Mouse (Mus musculus) megakaryocyte, embryonic 14.5 days (primary cell): ENCODE results near the gene Rpl23. TPM values are rescaled to one million over a fixed set of nuclear protein-coding genes. Genes with fewer than 3 reads are reported as not detected.

ENCODE experiments used
- H3K27me3 ChIP-seq: replicated peaks from 2 replicates; pipeline ENCODE3; 2012; ENCODE audit warnings: inconsistent platforms
- H3K36me3 ChIP-seq: replicated peaks from 2 replicates; pipeline ENCODE3; 2012; ENCODE audit warnings: low read length, inconsistent platforms, mixed read lengths
- H3K4me1 ChIP-seq: 2 replicates; pipeline ENCODE4 v1.6.1; 2012; ENCODE audit warnings: inconsistent platforms
- H3K4me3 ChIP-seq: replicated peaks from 2 replicates; pipeline ENCODE3; 2012; ENCODE audit warnings: moderate library complexity, mild to moderate bottlenecking, inconsistent platforms
- H3K9me3 ChIP-seq: 2 replicates; pipeline ENCODE4 v1.6.1; 2012; ENCODE audit warnings: inconsistent platforms
- FLI1 ChIP-seq: IDR thresholded peaks from 2 replicates; pipeline ENCODE4 v1.6.1; 2012; ENCODE audit warnings: low read length, inconsistent platforms, mixed read lengths
- GATA1 ChIP-seq: IDR thresholded peaks from 3 replicates; pipeline ENCODE4 v1.6.1; 2012; ENCODE audit warnings: mixed read lengths, low read length, inconsistent platforms, borderline replicate concordance
- polyA plus RNA-seq: library from polyadenylated mRNA; stranded (reverse); fragments of >175 nt; gene quantifications from 2 replicates; pipeline ENCODE4 v1.2.3, GENCODE M21; 2012; ENCODE audit warnings: low replicate concordance; ENCODE audit not compliant: insufficient read depth

Gene Rpl23
- polyA plus RNA-seq, 1 experiment = 294 TPM

DNA sequence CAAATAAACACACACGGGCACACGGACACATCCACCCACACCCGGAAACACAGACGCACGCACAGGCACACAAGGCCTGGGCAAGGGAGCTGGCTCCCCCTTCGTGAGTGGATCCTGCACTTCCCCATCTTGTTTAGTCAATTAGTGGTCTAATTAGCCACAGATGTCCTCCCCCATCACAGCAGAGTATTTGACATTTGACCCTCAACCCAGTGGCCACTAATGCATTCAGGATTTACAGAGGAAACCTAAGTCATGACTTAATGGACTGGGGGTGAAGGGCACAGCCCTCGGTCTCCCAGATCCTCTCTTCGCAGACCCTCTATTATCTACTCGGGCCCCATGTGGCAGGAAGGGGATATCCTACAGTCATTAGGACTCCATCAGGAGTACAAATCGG is 48.5 kb downstream of the Rpl23 start:
- no peak for TF ChIP-seq FLI1
- TF ChIP-seq GATA1 = no peak
- Histone ChIP-seq H3K4me3 (peak overlapping the region; percentile 74), H3K36me3 (peaks cover 74% of the 10 kb centered on the region), H3K9me3 (no peaks in the 10 kb centered on the region), H3K4me1 (peaks cover 91% of the 10 kb centered on the region), H3K27me3 (no peaks in the 10 kb centered on the region)

DNA sequence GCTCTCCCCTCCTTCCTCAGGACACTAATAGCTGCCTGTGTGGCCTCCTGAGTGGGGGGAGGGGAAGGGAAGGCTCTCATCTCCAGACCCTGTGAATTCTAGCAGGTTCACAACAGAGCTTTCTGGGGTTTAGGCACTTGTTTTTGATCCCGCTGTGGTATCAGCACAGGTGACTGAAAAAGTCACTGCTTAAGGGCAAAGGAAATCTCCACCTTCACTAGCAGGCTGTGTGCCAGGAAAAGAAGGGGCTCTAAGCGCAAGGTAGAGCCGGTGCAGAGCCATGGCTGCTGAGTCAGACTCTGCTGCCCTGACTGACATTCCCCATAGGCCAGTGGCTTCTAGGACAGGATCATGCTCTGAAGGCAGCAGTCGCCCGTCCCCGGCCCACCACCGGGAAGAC is 53.5 kb downstream of the Rpl23 start:
- H3K4me1 ChIP-seq = peaks cover 93% of the 10 kb centered on the region
- peak overlapping the region; percentile 90 for H3K4me3 ChIP-seq
- TF ChIP-seq FLI1 (no peak), GATA1 (no peak)
- peaks cover 95% of the 10 kb centered on the region for H3K36me3 ChIP-seq
- no peaks in the 10 kb centered on the region for H3K27me3 ChIP-seq
- H3K9me3 ChIP-seq = no peaks in the 10 kb centered on the region; the same call in 1 of the 2 replicates

DNA sequence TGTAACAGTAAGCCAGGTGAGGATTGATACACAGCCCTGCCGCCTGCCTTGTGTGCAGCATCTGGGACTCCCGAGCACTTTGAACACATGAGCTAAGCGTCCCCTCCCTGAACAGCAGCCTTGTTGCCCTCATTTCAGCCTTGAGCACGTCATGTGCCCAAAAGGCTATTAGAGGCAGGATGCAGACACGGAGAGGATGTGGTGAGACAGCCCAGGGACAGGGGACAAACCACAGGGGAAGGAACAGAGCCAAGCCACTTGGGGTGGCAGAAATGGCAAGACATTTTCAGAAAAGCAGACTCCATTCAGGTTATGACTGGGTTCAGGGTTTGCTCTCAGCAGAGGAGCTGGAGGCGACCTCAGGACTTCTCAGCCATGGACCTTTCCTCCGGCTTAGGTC is 53.9 kb downstream of the Rpl23 start:
- Histone ChIP-seq H3K9me3 (no peaks in the 10 kb centered on the region; the same call in 1 of the 2 replicates), H3K4me1 (peaks cover 93% of the 10 kb centered on the region), H3K27me3 (no peaks in the 10 kb centered on the region), H3K36me3 (peaks cover 96% of the 10 kb centered on the region), H3K4me3 (peak overlapping the region; percentile 90)
- peak; percentile 57; the same call in 1 of the 2 replicates for TF ChIP-seq FLI1
- TF ChIP-seq GATA1 = no peak

Other genes starting within 250 kb of the Rpl23 start
- 0.03 TPM in 1 of 2 replicates, not detected in the other for gene Srcin1, start 206.3 kb downstream of the Rpl23 start, polyA plus RNA-seq
- 44.1 and 83.5 TPM in 2 replicates for gene Epop, start 152.7 kb downstream of the Rpl23 start, polyA plus RNA-seq
- gene Mllt6, start 119.0 kb downstream of the Rpl23 start, polyA plus RNA-seq = 8.6 TPM in 2 replicates
- gene Cisd3, start 96.6 kb downstream of the Rpl23 start, polyA plus RNA-seq = 0.45 TPM in 1 of 2 replicates, not detected in the other
- gene Pcgf2, start 81.9 kb downstream of the Rpl23 start, polyA plus RNA-seq = 83.4 and 214 TPM in 2 replicates
- gene Psmb3, start 79.0 kb downstream of the Rpl23 start, polyA plus RNA-seq = 44.4 and 47.3 TPM in 2 replicates
- 31.7 and 36.8 TPM in 2 replicates for gene Pip4k2b, start 37.7 kb downstream of the Rpl23 start, polyA plus RNA-seq
- 2.6 and 14.6 TPM in 2 replicates for gene Cwc25, start 15.9 kb downstream of the Rpl23 start, polyA plus RNA-seq
- gene 1700001P01Rik, start 6.5 kb downstream of the Rpl23 start, polyA plus RNA-seq = not detected in 2 replicates
- gene Lasp1, start 16.6 kb upstream of the Rpl23 start, polyA plus RNA-seq = 51.2 and 77.7 TPM in 2 replicates
- gene B230217C12Rik, start 58.3 kb upstream of the Rpl23 start, polyA plus RNA-seq = 1.7 TPM in 1 of 2 replicates, not detected in the other
- not detected in 2 replicates for gene Fbxo47, start 101.7 kb upstream of the Rpl23 start, polyA plus RNA-seq
- gene Plxdc1, start 204.0 kb upstream of the Rpl23 start, polyA plus RNA-seq = 1.6 TPM in 1 of 2 replicates, not detected in the other
- gene Arl5c, start 213.7 kb upstream of the Rpl23 start, polyA plus RNA-seq = 9.1 TPM in 1 of 2 replicates, not detected in the other
- 1.4 and 2.8 TPM in 2 replicates for gene Cacnb1, start 240.6 kb upstream of the Rpl23 start, polyA plus RNA-seq
- gene Rpl19, start 244.3 kb upstream of the Rpl23 start, polyA plus RNA-seq = 275 and 2,598 TPM in 2 replicates